Mouse (Mus musculus) kidney, adult 2 months (tissue): ENCODE measurements at regions not wholly inside any gene's neighbourhood (a gene's known extent, or its start where the extent isn't known, plus 50 kb on each side); places are given as distances from the start of the nearest gene placed in this dataset.

Experiments used
- DNase-seq: peaks from one replicate; pipeline ENCODE4 v3.0.0; 2021
- H3K27ac ChIP-seq: fragments of 200-500 bp; 2 replicates; pipeline ENCODE4 v1.5.1; 2012; ENCODE audit warnings: low read depth, low read length, control low read depth, inconsistent platforms; ENCODE audit not compliant: insufficient read depth
- H3K27me3 ChIP-seq: fragments of 200-500 bp; replicated peaks from 2 replicates; pipeline ENCODE4 v1.6.1; 2012; ENCODE audit warnings: mild to moderate bottlenecking, moderate library complexity, low read length, inconsistent platforms; ENCODE audit not compliant: control insufficient read depth, insufficient read depth
- H3K36me3 ChIP-seq: fragments of 200-500 bp; 2 replicates; pipeline ENCODE4 v1.6.1; 2012; ENCODE audit warnings: mild to moderate bottlenecking, moderate library complexity, low read length, inconsistent platforms; ENCODE audit not compliant: control insufficient read depth, insufficient read depth
- H3K4me1 ChIP-seq: fragments of 200-500 bp; 2 replicates; pipeline ENCODE4 v1.6.1; 2011; ENCODE audit warnings: low read length; ENCODE audit not compliant: control insufficient read depth, insufficient read depth
- H3K4me3 ChIP-seq: fragments of 200-500 bp; 2 replicates; pipeline ENCODE4 v1.5.1; 2011; ENCODE audit warnings: mild to moderate bottlenecking, low read depth, low read length, control low read depth; ENCODE audit not compliant: insufficient read depth
- CTCF ChIP-seq: fragments of 200-500 bp; conservative IDR thresholded peaks from 2 replicates; pipeline ENCODE4 v1.5.1; 2011; ENCODE audit warnings: low read depth, mild to moderate bottlenecking, control low read depth, low read length, moderate library complexity, mixed read lengths; ENCODE audit not compliant: insufficient read depth, insufficient read length
- POLR2A ChIP-seq: fragments of 200-500 bp; IDR thresholded peaks from one replicate; pipeline ENCODE4 v1.6.1; 2011; ENCODE audit warnings: low read depth, low read length, control low read depth
- WGBS: fragments of 180-500 bp; shearing (Covaris S2); methylation state at CpG from one replicate; pipeline ENCODE4 v1.1.7; 2018; 5-methylcytosine and 5-hydroxymethylcytosine counted together

GRCm38 (mm10) chr2:137200101-137200500 is 83.7 kb upstream of the Jag1 start:
- 74% methylated on average over 4 of the region's 4 CpGs for whole genome bisulfite sequencing
- H3K36me3 ChIP-seq = no peaks in the 10 kb centered on the region
- TF ChIP-seq POLR2A (no peak), CTCF (no peak)

GRCm38 (mm10) chr2:137192183-137192582 is 75.7 kb upstream of the Jag1 start:
- Histone ChIP-seq H3K36me3 (no peaks in the 10 kb centered on the region), H3K4me3 (no peak overlapping the region), H3K27me3 (no peaks in the 10 kb centered on the region; the same call in 1 of the 2 replicates), H3K27ac (no peak overlapping the region), H3K4me1 (no peaks in the 10 kb centered on the region; the same call in 1 of the 2 replicates)
- 78% methylated on average over 7 of the region's 7 CpGs for WGBS
- no peak for TF ChIP-seq POLR2A
- TF ChIP-seq CTCF = no peak
- DNase-seq = no peak

More at GRCm38 (mm10) chr2:137200101-137200500, 83.7 kb upstream of the Jag1 start:
- H3K27me3 ChIP-seq = no peaks in the 10 kb centered on the region
- no peak overlapping the region for H3K4me3 ChIP-seq
- H3K27ac ChIP-seq = no peak overlapping the region
- no peak for DNase-seq
- H3K4me1 ChIP-seq = no peaks in the 10 kb centered on the region

- 89% methylated on average over 1 of the region's 1 CpGs for WGBS
- no peaks in the 10 kb centered on the region for H3K36me3 ChIP-seq
- no peaks in the 10 kb centered on the region for H3K27me3 ChIP-seq
- no peaks in the 10 kb centered on the region for H3K4me1 ChIP-seq
- H3K27ac ChIP-seq = no peak overlapping the region
- TF ChIP-seq CTCF (no peak), POLR2A (no peak)
- DNase-seq = no peak
- H3K4me3 ChIP-seq = no peak overlapping the region
Measured at GRCm38 (mm10) chr2:137169176-137169575, 52.7 kb upstream of the Jag1 start.

- Histone ChIP-seq H3K27me3 (no peaks in the 10 kb centered on the region), H3K36me3 (no peaks in the 10 kb centered on the region), H3K4me1 (no peaks in the 10 kb centered on the region), H3K27ac (no peak overlapping the region), H3K4me3 (no peak overlapping the region)
- TF ChIP-seq POLR2A (no peak), CTCF (no peak)
- no peak for DNase-seq
- WGBS = 84% methylated on average over 3 of the region's 3 CpGs
Measured at GRCm38 (mm10) chr2:137168626-137169025, 52.2 kb upstream of the Jag1 start.
